Mouse (Mus musculus) retina, postnatal 7 days (tissue): Measurements from ENCODE around the gene Acer1.
A peak's percentile ranks its signal among the peaks of the same experiment; 100 is the strongest.

Experiments used
- DNase-seq: peaks from one replicate; pipeline ENCODE4 v3.0.0-alpha.2; 2012; ENCODE audit warnings: low read depth, low spot score

The Acer1 gene

DNA sequence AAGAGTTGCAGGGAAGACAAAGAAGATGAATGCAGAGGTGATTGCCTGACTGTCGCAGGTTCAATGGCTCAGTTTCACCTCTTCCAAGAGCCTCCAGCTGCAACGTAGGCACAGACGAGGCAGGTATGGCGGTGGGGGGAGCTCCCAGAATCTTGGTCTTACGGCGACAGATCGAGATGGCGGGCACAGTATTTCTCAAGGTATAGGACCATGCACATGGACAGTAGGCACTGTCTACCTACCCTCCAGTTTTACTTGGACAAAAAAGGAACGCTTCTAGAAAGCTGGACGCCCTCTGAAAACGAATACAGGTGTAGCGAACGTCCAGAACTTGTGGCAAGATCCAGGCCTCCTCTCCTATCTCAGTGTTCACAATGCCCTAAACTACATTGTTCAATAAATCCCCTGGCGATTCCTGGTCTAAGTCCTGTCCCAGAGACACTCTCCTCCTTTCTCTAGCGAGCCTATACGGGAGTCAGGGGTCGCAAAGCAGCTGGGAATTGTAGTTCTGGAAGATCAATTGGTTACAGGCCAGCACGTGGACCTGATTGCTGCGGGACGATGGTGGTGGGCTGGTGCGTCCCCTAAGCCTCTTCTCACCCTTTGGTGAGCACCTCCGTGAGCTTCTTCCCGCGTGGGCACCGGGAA is 7.7 kb upstream of the Acer1 start:
- DNase-seq, result peak; percentile 75

DNA sequence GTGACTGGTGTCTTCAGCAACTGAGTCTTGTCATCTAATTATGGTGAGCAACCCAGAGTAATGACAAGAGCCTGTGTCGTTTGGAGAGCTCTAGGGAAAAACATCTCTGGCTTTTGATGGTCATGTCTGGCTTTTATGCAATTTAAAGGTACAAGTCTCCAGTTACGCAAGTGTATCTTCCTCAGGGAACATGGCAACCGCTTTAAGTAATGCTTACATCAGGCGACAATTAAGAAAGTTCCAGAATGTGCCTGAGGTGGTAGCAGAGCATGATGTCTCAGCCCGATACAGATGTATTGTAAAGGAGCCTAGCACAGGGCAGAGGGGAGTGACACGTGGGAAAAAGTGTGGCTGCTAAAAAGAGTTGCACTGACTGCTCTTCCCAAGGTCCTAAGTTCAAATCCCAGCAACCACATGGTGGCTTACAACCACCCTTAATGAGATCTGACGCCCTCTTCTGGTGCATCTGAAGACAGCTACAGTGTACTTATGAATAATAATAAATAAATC is 7.0 kb upstream of the Acer1 start:
- DNase-seq, result no peak

DNA sequence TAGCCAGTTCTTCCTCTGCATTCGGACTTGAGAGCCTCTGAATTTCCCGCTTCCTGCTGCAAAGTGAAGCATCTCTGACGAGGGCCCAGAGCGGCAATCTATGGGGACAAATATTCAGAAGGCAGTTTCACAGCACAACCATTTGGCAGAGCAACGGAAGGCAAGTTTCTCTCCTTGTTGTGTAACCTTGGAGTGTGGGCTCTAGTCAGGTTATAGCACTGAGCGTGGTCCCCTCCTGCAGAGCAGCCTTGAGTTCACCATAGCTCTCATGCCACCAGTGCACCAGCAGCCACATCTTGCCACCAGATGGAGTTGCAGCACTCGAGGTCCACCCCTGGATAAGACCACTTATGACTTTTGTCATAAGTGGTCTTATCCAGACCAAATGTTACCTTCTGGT is 6.5 kb upstream of the Acer1 start:
- DNase-seq, result no peak

DNA sequence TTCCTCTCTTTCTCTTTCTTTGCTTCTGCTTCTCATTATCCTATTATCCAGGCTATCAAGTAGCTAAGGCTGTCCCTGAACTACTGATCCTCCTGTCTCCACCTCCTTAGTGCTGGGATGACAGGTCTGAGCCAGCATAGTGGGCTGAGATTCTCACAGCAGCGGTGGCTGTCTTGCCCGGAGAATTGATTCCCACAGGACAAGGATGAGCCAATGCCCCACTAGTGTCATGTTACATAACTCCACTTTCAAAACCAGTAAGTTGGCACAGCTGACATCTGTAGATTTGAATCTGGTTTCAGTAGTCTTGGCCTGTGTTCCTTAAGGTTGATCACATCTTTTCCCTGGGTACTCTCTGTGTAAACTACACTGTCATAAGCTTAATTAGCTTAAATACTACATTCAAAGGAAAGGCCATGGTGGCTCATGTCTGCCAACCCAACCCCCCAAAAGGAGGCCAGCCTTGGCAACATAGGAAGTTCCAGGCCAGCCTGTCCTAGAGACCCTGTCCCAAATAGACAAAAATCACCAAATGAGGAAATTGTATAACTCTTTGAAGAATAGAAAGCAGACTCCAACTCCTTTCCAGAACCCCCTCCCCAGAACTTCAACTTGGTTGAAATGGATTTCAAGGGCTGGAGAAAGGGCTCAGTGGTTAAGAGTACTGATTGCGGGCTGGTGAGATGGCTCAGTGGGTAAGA is 4.3 kb upstream of the Acer1 start:
- DNase-seq, result no peak

DNA sequence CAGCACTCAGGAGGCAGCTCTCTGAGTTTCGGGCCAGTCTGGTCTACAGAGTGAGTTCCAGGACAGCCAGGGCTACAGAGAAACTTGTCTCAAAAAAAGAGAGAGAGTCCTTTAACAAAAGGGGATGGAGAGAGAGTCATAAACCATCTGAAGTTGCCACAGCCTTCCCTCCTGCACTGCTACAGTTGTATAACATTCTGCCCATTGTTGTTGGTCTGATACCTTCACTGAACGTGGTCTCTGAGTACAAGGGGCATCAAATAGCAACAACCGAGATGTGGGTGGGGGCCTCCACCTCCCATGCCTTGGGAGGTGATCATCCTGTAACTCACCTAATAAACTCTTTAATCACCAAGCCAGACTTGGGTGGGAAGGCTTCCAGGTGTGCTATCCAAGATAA is 3.7 kb upstream of the Acer1 start:
- DNase-seq, result no peak

DNA sequence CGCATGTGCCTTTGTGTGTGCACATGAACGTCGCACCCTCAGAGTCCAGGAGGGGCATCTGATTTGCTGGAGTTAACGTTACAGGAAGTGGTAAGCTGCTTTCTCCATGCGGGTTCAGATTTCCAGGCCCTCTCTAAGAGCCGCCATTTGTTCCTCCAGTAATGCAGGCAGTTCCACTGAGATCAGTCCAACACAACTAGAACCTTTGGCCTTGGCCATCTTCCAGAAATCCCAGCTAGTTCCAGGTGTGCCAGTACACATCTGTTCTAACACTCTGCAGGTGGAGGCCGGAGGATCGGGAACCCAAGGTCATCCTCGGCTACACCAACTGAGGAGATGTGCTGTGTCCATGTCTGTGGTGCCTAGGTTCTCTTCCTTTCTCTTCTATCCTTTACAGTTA is 3.0 kb upstream of the Acer1 start:
- DNase-seq, result no peak

DNA sequence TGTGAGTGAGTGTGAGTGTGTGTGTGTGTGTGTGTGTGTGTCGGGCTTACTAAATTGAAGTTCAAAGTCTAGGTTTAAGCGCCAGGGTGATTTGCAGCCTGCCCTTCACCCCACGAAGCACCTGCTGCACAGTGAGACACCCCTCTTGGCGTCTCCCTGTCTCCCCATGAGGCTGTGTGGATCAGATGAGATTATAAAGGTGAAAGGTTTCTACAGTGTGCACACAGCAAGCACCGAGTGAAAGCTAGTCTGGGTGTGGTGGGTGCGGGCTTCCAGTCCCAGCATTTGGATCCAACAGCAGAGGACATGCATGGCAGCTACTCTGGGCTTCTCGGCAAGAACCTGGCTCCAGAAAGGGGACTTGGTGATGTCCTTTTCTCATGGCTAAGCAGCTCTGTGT is 877 bp downstream of the Acer1 start:
- no peak for DNase-seq

DNA sequence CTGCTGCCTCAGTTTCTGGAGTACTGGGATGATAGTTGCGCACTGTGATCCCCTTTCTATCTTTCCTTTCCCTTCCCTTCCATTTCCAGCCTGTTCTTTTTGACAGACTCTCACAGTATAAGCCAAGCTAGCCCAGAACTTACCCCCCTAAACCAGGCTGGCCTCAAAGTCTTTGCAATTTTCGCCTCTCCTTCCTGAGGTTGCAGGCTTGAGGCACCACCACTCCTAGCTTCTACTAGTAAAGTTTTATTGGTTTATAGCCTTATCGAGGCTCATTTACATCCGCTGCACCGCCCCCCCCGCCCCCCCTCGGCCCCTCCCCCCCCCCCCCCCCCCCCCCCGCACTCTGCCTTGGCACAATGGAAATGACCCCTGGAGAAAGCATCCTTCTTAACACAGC is 2.4 kb downstream of the Acer1 start:
- DNase-seq, result no peak

DNA sequence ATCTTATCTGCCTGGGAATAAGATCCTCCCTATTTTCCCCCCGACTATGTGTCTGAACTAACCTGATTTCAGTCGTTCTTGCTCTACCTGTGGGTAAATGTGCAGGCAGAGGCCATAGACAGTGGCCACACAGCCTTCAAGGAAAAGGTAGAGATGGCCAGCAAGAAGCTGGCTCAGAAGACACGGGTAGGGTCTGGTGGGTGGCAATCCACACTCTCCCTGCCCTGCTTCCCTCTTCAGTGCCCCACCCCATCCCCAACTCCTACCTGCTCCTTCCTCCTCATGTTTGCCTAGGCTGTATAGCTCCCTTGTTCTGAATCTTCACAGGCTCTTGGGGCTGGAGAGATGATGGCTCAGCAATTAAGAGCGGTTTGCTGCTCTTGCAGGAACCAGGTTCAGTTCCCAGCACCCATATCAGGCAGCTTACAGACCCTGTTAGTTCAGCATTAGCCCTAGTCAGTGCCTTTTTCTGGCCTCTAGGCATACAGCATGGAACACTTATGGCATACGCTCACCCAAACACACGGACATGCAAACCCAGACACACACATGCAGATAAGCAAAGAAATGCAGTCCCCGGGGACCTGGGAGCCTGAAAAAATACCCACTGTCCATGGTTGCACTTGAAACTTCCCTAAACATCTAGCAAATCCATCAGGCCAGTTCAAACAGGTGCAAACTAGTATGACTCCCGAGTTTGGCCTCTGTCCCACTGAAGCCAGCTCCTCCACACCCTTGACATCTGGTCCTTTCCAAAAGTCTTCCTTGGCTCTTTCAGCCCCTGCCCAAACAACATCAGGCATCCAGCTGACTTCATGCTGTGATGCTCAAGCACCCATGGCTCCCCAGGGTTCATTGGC is 5.2 kb downstream of the Acer1 start:
- no peak for DNase-seq

DNA sequence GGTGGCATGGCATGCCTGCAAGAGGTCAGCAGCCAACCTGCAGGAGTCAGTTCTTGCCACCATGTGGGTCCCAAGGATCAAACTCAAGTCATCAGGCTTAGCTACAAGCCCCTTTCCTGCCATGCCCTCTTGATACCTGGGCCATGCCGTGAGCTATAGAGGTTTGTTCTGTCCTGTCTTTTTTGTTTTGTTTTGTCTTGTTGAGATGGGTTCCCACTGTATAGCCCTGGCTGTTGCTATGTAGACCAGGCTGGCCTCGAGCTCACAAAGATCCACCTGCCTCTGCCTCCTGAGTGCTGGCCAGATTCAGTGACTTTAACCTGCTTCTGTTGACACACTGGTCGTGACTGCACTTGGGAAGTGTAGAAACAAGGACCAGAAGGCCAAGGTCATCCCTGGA is 6.5 kb downstream of the Acer1 start:
- no peak for DNase-seq

DNA sequence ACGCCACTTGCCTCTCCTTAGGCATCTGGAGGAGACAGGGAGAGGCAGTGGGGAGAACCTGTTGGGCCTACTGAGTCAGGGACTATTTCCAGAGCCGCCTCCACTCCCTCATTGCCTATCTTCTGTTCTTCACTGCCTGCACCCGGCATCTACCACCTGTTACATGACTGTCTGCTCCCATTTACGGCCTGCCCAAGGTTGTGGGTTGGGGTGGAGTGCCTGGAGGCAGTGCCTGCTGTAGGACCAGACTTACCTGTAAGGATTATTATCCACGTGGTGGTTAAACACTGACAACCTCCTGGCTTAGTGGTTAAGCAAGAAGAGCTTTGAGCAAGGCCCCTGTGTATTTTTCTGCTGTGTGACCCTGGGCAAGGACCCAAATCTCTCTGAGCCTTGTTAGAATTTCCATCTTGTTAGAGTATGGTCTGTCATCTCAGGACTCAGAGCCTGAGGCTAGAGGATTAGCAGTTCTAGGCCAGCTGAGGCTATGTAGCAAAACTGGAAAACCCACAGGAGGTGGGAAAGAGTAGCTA is 7.2 kb downstream of the Acer1 start:
- no peak for DNase-seq

DNA sequence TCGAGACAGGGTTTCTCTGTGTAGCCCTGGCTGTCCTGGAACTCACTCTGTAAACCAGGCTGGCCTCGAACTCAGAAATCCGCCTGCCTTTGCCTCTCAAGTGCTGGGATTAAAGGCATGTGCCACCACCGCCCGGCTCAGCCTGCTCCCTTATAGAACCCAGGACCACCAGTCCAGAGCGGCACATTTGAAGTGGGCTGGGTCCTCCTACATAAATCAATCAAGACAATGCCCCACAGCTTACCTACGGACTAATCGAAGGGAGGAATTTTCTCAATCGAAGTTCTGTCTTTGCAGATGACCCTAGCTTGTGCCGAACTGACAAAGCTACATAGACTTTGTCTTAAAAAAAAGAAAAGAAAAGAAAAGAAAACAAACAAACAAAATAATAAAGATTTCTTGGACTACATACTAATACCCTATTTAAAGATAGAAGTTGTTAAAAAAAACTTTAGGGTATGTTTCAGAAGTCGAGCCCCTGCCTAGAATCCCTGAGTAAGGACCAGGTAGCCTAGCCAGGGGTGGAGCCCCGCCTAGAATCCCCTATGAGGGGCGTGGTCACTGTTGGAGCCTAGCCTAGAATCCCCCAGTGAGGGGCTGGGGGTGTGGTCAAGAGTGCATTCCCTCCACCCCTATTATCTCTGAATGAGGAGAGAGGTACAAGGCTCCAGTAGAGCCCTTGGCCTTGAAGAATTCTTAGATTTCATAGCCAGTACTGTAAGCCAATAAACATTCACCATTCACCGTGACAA is 7.8 kb downstream of the Acer1 start:
- DNase-seq, result no peak

DNA sequence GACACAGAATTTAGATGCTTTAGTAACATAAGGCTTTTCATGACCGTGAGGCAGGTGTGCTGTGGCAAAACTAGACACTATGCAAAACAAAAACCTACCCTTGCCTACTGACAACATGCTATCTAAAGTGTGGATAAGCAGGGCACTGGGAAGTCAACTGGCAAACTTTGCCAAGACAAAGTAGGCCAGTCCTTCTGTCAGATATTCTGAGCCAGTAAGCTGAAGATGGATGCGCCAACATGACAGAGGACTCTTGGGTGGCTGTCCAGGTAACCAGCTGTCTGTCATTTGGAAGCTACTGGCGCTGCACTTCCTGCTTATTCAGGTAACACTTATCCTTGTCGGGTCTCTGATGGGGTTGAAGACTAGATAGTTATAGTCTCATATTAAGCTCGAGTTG is 11.8 kb downstream of the Acer1 start:
- DNase-seq, result no peak

DNA sequence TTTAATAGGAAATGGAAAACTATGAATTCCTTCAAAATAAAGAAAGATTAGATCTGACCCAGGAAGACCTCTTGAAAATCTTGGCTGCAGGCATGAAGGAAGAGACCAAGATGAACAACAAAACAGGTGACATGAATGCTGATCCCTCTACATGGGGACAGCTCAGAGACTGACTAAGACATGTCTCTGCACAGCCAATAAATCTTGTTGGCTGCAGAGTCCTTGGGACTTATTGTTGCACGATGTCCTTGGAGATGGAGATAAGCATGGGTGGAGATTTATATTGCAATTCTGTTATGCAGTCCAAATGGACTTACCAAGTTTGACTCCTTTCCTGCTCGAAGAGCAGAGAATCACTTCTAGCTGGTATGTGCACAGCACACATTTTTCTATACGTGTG is 12.6 kb downstream of the Acer1 start:
- no peak for DNase-seq

DNA sequence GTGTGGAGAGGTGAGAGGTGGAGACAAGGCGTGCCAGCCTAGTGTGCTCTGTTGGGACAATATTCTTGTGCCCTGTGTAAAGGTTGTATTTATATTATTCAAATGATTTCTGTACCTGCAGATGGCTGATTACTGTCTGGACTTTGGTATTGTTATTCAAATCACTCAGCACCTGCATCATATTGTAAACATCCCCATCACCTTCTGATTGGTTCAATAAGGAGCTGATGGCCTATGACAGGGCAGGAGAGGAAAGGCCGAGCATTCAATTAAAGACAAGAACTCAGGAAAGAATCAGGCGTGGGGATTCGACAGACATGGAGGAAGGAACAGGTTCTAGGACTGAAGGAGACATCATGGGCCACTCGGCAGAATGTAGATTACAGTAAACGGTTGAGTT is 18.3 kb downstream of the Acer1 start:
- no peak for DNase-seq

DNA sequence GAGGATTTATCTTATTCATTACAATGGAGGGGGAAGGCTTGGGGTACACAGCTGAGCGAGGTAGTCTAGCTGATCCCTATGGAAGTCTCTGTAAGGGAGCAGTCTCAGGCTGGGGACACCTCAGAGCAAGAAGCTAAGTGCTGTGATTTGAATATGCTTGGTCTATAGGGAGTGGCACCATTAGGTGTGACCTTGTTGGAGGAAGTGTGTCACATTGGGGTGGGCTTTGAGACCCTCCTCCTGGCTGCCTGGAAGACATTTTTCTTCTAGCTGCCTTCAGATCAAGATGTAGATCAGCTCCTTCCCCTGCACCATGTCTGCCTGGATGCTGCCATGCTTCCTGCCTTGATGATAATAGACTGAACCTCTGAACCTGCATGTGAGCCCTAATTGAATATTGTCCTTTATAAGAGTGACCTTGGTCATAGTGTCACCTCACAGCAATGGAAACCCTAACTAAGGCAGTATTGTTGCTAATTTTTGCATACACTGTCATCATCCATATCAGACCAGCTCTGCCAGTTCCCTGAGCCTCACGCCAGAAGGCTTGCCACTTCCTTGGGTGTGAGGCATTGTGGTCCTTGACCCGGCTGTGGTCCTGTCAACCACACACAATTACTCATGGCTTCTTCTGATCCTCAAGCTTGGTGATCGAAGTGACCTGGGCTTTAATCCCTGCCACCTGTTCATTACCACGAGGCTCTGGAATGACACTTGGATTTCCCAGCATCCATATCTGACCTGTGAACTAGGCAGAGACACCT is 19.1 kb downstream of the Acer1 start:
- no peak for DNase-seq

DNA sequence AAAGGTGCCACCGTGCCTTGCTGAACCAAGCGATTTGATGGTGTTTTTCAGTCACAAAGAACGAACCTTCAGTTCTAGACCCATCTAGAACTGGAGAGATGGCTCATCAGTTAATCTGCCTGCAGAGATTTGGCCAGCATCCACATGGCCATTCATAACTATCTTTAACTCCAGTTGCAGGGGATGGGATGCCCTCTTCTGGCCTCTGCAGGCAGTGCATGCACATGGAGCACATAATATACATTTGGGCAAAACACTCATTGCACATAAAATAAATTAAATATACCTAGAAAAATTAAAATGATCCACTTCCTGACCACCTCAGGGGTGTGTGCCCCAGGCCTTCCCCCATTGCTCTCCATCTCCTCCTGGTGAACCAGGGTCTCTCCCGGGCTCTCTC is 20.0 kb downstream of the Acer1 start:
- DNase-seq, result no peak

DNA sequence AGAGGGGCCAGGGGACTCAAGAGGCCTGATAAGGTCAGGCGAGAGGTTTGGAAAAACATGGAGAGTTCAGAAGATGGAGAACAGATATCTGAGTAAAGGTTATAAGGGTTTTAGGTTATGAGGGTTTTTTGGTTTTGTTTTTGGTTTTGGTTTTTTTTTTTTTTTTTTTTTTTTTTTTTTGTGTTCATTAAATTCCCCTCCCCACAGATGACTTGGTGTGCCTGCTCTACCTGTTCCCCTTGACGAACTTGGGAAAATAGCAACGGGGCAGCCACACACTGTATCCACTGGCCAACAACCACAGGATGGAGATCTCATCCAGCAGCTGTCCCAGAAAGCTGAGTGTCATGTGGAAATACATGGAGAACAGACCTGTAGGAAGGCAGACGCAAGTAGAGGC is 23.3 kb downstream of the Acer1 start:
- no peak for DNase-seq

DNA sequence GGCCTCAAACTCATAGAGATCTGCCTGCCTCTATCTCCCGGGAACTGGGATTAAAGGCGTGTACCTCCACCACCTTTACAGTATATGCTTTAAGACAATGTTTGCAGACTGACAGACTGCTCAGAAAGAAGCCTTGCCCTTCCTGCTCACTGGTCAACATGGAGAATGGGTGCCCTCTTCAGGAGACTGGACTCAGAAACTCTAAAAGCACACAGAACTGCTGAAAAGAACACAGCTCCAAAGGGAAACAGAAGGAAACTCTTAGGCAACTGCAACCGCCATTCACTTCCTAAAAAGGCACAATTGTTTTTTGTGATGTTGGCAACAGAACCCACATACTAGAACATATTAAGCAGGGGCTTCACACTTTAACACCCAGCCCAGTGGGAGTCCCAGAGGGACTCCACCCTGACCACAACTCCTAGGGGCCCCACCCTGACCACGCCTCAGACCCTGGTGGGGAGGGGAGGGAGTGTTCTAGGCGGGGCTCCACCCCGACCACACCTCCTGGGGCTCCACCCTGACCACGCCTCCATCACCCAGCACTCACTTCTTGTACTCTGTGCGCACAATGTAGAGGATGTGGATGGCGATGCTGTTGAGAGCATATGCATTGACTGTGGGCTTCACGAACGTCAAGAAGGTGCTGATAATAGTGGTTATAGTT is 24.0 kb downstream of the Acer1 start:
- no peak for DNase-seq

DNA sequence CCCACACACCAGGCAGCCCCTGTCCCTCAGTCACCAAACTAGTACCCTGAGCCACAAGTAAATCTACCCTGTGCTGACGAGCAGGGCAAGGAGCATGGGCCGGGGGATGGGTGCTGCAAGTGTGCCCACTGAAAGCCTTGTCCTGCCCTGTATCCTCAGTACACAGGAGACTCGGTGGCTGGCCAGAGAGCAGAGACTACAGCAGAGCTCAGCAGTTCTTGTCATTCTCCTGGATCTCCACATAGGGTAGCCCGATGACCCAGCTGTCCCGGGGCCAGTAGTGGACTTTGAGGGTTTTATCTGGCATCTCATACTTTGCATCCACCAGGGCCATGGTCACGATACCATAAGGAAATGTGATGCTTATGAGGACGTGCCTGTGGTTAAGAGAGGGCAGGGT is 27.1 kb downstream of the Acer1 start:
- no peak for DNase-seq
